In the genomic region with DNA sequence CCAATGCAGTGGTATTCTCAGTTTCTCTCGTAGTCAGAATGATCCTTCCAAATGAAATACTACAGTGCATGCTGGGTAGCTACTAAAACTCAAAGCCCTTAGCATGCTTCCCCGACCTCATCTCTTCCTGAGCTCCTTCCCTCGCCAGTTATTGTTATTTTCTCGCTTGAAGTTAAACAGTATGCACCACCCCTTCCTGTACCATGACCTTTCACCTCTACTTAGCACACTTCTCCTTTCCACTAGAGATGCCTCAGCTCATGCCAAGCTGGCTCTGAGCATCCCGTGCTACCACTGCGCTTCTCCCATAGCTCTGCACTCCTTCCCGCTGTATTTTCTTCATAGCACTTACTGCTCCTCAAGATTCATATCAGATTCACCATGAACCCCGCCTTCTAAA, we compare ENCODE assay signal across 29 mouse cellular contexts. TPM values are rescaled to one million over a fixed set of nuclear protein-coding genes. Genes with fewer than 3 reads are reported as not detected.
"Had no signal": no experiment of that assay in that cellular context is flagged by ENCODE, and none has a peak within 500 bp of the region (broad histone marks: within the 10 kb centered on the region; RNA-seq: fewer than 3 reads in every experiment).

No protein-coding gene starts in this region.

- H3K4me2 ChIP-seq: heart, embryonic 12.5 days; hindbrain, embryonic 13.5 days; hindbrain, embryonic 15.5 days; limb, embryonic 12.5 days; liver, embryonic 12.5 days had no signal

- DNase-seq: gastrocnemius, postnatal 14 days; gastrocnemius, postnatal 36 days; heart, adult 18-20 months; heart, postnatal 10 days; kidney, adult 18-20 months; kidney, adult 8-10 months; kidney, postnatal 10 days; kidney, postnatal 25 days; kidney, postnatal 4 days; liver had no signal

- H3K4me3 ChIP-seq: heart, embryonic 10.5 days; heart, embryonic 12.5 days; hindbrain, embryonic 13.5 days; hindbrain, embryonic 15.5 days; layer of hippocampus, adult 2 months; left cerebral cortex, adult 2 months; limb, embryonic 10.5 days; limb, embryonic 12.5 days; liver, embryonic 12.5 days had no signal

- H3K9ac ChIP-seq: heart, embryonic 12.5 days; hindbrain, embryonic 13.5 days; hindbrain, embryonic 15.5 days; limb, embryonic 12.5 days; liver, embryonic 12.5 days had no signal

- H3K4me1 ChIP-seq: heart, embryonic 12.5 days had no signal

- H3K27me3 ChIP-seq: heart, embryonic 12.5 days; hindbrain, embryonic 13.5 days; hindbrain, embryonic 15.5 days; limb, embryonic 12.5 days; liver, embryonic 12.5 days had no signal

- H3K9me3 ChIP-seq: heart, embryonic 10.5 days; heart, embryonic 12.5 days; hindbrain, embryonic 13.5 days; hindbrain, embryonic 15.5 days; limb, embryonic 10.5 days; limb, embryonic 12.5 days; liver, embryonic 12.5 days had no signal

- H3K27ac ChIP-seq: heart, embryonic 10.5 days; hindbrain, embryonic 13.5 days; hindbrain, embryonic 15.5 days; hindbrain, postnatal 0 days; layer of hippocampus, adult 2 months; left cerebral cortex, adult 2 months; limb, embryonic 10.5 days; limb, embryonic 12.5 days; liver, embryonic 12.5 days had no signal

- ATAC-seq: hindbrain, postnatal 0 days; intestine, postnatal 0 days; liver, embryonic 12.5 days had no signal

RNA-seq across cellular contexts. Expression of gene Tagln3, which starts 13.5 kb away (rescaled TPM):
- total RNA-seq: hematopoietic stem cell, adult 5-6 weeks had no signal

RNA-seq across cellular contexts. Expression of gene Tmprss7, which starts 44.4 kb away (rescaled TPM):
- total RNA-seq: gastrocnemius, adult 18-20 months; gastrocnemius, adult 8-10 months; gastrocnemius, postnatal 14 days; gastrocnemius, postnatal 36 days; heart, adult 18-20 months; heart, adult 8-10 months; heart, postnatal 10 days; heart, postnatal 25 days had no signal
- polyA plus RNA-seq: heart, embryonic 10.5 days; heart, embryonic 12.5 days; heart, embryonic 14.5 days; heart, embryonic 16.5 days; kidney, embryonic 14.5 days had no signal
